Mouse (Mus musculus) layer of hippocampus, adult 8-10 months (tissue): Measurements from ENCODE around the gene Dgcr2. TPM values are rescaled to one million over a fixed set of nuclear protein-coding genes. Genes with fewer than 3 reads are reported as not detected.

Experiments used
- DNase-seq, 2 experiments: peaks; one replicate each; pipeline ENCODE4 v3.0.0; 2022; ENCODE audit warnings: low spot score in 2 of 2
- total RNA-seq, 4 experiments: library from RNA; stranded (reverse); gene quantifications; 2 replicates each; pipeline ENCODE4 v1.2.4; 2022

The Dgcr2 gene
- total RNA-seq, 4 experiments from 2014 or later: 97.2 to 106 (median 103) TPM

DNA sequence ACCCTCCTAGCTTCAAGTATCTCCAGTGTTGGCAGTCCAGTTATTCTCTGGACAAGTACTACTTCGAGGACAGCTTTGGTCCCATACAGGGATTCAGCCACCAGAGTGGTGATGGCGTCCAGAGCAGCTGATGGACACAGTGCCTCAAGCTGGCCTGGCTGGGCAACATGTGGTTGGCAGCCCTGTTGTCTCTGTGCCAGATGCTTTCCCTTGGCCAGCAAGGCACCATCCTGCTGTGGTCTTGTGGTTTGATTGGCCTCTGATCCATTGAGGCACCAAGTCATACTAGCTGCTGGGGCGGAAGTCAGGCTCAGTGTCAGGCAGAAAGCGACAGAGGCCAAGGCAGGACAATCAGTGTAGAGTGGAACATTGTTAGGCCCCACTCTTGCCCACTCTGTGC, 89.2 kb downstream of the Dgcr2 start:
- no peak for DNase-seq

DNA sequence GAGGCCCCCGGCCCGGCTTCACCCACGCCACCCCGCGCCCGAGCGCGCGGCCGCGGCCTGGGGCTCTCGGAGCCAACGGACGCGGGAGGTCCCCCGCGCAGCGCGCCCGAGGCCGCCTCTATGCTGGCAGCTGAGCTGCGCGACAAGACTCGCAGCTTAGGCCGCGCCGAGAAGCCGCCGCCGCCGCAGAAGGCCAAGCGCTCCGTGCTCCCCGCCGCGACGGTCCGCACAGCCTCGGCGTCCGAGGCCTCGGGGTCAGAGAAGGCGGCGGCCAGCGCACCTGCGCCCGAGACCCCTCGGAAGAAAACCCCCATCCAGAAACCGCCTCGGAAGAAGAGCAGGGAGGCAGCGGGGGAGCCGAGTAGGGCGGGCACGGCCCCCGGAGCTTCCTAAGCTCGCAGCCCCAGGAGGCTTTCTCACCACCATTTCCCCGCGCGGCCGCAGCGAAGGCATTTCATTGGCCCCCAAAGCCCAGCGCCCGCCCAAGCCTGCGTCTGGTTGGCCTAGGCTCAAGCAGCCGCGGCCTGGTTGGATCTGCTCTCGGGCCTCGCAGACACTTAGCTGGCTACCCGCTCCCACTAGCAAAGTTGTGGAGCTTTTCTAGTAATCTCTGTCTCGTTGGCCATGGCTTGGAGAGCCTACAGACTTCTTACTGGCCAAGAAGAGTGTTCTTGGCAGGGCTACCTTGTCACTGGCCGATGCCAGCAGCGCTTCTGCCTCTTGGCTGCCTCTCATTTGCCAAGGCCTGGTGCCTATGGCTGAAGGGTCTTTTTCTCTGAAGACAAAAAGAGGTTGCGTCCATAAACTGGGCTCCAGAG, 91.0 kb downstream of the Dgcr2 start:
- peak; percentile 75 to 85 for DNase-seq

DNA sequence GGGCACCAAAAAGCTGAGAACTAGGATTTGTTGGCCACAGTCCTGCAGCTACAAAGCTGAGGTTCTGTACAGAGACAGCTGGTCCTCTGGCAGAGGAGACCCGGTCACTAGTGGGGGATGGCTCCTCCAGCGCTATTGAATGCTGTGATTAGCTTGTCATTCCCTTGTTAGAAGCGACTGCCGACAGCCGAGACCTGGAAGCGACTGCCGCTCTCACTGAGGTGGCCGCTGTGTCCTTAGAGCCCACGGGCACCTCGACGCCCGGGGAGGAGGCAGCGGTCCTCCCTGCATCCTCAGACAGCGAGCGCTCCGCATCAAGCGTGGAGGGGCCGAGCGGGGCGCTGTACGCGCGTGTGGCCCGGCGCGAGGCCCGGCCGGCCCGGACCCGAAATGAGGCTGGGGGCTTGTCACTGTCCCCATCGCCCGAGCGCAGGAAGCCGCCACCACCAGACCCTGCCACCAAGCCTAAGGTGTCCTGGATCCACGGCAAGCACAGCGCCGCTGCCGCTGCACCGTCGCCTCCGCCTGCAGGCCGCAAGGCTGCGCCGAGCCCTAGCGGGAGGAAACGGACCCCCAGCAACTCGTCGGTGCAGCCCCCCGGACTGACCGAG, 91.7 kb downstream of the Dgcr2 start:
- DNase-seq: peak in 1 of 2 experiments; percentile 41

DNA sequence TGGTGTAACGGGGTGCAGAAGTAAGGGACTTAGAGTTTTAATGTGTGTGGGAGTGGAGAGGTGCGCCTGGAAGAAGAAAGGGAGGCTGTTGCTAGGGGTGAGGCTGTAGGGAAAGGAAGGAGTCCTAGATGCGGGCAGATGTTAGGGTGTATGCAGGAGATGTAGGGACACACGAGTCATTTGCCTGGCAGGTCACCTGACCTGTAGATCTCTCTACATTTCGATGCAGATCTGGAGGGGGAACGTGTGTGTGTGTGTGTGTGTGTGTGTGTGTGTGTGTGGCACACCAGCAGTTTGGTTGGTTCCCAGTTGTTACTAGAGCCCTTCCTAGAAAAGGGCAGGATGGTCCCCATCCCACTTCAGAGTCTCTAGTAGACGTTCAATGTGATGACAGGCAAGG, 93.4 kb downstream of the Dgcr2 start:
- DNase-seq: no peak

DNA sequence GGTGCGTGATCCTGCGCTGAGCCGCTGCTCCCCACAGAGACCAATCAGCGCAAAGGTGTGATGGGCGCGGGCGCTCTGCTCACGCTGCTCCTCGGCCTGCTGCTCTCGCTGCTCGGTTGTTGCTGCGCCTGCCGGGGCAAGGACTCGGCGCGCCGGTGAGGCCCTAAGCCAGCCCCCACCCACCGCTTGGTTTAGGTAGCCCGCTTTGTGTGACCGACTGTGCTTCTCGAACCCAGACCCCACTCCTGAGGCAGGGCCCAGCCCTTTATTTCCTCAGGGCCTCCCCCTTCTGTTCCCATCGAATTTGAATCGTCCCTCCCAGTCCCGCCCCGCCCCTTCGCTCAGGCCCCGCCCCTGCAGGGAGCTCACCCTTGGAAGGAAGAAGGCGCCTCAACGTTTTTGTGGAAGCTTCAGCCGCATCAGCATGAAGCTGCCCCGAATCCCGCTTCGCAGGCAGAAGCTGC, 93.9 kb downstream of the Dgcr2 start:
- DNase-seq: no peak

DNA sequence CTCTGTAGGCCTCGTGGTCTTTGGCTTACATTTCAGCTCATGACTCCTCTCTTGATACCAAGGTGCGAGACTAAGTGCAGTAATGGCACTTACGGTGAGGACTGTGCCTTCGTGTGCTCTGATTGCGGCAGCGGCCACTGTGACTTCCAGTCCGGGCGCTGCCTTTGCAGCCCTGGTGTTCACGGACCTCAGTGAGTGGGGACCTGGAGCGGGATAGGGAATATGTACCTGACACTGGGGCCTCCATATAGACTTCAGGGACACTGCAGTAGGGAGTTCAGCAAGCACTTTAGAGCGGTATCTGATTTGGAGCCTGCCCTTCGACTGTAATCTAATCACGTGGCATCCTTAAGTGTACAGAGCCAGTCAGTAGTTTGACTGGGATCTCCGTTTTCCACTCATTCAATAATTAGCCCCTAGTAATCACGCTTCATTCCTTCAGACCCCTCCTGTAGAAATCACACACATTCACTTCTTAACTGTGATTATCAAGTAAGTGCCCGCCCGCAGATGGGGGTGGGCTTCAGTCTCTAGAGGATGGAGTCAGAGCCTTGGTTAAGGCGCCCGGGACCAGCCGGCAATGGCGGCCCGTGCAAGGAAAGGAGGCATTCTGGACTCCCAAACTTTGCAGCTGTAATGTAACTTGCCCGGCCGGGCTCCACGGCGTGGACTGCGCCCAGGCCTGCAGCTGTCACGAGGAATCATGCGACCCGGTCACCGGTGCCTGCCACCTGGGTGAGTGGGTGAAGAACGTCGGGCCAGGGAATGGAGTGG, 94.5 kb downstream of the Dgcr2 start:
- no peak for DNase-seq

DNA sequence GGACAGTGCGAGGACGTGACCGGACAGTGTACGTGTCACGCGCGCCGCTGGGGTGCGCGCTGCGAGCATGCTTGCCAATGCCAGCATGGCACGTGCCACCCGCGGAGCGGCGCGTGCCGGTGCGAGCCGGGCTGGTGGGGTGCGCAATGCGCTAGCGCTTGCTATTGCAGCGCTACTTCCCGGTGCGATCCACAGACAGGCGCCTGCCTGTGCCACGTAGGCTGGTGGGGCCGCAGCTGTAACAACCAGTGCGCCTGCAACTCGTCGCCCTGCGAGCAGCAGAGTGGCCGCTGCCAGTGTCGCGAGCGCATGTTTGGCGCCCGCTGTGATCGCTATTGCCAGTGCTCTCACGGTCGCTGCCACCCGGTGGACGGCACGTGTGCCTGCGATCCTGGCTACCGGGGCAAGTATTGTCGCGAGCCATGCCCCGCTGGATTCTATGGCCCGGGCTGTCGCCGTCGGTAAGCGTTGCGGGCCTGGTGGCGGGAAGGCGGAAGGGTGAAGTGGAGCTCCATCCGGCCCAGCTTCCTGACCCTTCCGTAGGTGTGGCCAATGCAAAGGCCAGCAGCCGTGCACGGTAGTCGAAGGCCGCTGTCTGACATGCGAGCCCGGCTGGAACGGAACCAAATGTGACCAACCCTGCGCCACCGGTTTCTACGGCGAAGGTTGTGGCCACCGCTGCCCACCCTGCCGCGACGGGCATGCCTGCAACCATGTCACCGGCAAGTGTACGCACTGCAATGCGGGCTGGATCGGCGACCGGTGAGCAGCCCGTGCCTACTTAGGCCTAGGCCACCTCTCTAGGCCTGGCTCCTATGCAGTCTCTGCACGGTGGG, 95.3 kb downstream of the Dgcr2 start:
- DNase-seq: peak in 1 of 2 experiments; percentile 40

DNA sequence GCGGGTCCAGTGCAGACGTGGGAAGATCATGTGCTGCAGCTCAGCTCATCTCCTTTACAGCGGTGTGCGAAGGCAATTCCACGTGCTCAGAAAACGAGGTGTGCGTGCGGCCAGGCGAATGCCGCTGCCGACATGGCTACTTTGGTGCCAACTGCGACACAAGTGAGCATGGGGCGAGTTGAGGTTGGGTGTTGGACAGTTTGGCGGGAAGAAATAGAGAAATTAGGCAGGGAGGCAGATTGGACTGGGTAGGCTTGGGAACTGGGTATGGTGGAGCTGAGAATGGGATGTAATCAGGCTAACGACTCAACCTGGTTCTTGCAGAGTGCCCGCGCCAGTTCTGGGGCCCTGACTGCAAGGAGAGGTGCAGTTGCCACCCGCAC, 95.9 kb downstream of the Dgcr2 start:
- DNase-seq: no peak

DNA sequence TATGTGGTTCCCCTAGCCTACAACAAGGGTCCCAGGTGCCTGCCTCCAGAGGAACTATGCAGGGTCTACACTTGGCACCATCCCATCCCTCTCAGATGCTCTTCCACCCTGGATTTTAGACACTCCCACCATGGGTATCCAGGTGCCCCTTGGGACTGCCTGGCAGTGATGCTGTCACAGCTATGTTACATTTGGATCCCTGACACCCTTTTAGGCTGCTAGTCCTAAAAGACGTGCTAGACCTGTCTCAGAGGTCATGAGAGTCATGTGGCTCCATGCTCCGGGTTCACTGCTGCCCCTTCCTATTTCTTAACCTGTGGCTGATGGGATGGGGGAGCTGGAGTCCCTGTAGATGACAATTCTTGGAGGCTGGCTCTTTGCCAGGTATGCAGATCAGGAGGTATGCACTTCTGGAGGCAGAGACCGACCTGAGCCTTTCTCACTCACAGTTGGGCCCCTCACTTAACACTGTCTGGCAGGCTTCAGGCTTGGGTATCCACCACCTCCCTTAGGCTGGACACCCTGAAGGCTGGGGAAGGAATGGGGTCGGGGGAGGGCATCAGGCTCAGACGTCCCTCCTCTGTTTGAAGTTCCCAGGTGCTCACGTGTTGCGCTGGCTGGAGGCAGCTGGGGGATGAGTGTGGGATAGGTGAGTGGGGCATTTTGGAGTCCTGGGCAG, 96.4 kb downstream of the Dgcr2 start:
- DNase-seq: no peak

DNA sequence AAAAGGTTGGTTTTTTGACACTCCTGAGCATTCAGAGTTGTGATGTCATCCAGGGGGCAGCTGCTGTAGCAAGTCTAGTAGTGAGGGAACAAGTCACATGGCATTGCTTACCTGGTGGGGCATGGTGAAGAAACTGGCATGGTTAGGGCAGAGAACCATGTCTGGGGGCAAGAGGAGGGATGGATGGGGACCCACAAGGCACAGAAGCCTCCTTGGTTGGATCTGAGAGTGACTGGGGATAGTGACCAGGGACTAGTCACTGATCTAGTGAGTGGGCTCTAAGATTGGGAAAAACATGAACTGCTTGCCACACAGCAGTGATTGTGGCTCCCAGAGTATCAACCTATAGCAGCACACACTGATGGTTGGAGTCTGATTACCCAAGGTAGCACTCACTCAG, 98.8 kb downstream of the Dgcr2 start:
- no peak for DNase-seq

DNA sequence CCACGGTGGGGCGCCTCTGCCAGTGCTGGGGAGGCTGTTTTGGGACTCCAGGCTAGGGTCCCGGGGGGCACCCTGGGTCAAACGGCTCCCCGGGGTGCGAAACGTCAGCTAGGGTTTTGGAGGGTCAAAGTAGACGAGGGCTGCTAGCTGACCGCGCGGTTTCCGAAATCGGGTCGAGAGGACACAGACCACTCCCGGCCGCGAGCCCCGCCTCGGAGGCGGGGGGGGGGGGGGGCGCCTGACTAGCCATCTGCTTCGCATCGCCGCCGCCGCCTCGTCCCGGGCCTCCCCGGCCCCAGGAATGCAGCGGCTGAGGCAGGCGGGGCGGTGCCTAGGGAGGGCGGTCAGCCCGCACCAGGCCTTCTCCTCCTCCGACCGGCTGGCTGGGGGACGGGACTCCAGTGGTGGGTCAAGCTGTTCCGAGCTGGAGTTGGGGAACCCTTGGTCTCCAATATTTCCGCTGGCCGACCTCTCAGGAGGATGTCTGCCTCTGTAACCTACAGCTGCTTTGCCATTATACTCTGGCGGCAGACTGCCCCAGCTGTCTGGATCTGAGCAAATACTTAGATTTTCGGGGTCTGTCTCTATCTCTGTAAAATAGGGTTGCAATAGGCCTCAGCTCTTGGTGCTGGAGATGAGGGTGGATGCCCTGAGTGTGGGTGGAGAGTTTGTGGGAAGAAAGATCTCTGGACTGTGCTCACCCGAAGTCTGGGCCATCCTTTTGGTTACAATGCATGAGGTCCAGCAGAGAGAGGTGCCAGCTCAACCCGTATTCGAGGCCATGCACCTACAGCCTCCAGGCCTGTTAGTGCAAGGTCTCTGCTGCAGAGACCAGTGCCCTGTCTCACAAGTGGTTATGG, 99.8 kb downstream of the Dgcr2 start:
- no peak for DNase-seq

DNA sequence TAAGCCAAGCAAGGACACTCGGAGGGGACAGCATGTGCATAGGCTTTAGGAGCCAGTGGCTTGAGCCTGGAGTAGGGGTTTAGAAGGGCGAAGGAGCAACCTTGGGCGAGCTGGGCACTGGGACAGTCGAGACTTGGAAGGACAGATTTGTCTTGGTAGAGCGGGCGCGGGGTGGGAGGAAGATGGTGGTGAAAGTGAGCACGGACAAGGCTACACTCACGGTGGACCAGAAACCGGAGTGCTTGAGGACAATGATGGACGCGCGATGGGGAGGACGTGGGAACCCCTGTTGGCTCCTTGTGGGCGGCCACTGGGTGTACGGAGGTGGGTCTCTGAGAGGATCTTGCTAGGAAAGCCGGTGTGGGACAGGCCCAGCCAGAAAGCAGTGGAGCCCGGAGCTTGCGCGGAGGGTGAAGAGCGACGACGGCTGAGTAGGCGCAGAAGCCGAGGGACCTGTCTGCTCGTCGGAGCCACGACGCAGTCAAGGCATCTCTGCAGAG, 100.5 kb downstream of the Dgcr2 start:
- no peak for DNase-seq

DNA sequence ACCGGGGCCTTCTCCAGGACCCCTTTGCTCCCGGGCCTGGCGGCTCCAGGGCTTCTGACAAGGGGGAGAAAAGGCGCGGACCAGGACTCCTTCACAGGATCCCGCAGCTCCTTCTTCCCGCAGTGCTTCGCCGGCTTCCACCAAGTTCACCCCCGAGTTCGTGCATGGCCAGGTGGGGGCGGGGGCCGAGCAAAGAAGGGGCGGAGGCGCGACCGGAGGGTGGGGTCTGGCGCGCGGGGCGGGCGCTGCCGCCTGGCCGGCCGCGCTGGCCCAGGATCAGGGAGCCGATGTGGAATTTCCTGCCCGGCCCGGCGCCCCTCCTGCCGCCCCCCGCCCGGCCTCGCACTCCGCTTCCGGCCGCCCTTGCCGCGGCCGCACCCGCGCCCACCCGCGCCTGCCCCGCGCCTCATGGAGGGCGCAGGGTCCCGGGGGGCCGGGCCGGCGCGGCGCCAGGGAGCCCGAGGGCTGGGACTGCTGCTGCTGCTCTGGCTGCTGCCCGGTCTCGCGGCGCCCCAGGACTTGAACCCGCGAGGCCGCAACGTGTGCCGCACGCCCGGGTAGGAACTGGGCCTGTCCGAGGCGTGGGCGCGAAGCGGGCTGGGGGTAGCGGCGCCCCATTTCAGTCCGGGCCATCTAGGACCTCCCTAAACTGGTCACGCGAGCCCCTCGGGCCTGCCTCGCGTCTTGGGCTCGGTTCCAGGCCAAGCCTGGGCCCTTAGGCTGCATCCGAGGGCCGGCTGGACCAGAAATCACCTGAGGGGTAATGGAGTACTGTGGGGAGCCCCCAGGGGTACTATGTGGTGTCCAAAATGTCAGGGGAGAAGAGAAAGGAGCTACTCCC, 101.2 kb downstream of the Dgcr2 start, which contains the start of gene Scarf2:
Scarf2 (plus strand) TSS at position 312 of the 841 bp plus-strand sequence.
- no peak for DNase-seq

DNA sequence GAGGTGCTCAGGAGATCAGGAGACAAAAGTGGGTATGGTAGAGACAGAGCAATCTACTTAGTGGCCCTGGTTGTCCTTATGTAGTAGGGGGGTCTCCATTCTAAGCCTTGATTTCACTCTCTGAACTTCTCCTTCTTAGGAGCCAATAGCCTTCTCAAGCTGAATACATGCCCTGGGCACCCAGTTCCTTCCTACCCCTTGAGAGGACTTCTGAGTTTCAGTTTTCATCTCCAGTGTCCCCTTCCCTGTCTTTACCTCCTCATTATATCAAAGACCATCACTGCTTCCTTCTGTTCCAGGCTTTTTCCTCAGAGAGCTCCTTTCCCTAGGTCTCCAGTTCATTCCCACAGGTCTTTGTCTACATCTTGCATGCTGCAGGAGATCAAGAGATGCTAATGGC, 101.8 kb downstream of the Dgcr2 start:
- DNase-seq: no peak

DNA sequence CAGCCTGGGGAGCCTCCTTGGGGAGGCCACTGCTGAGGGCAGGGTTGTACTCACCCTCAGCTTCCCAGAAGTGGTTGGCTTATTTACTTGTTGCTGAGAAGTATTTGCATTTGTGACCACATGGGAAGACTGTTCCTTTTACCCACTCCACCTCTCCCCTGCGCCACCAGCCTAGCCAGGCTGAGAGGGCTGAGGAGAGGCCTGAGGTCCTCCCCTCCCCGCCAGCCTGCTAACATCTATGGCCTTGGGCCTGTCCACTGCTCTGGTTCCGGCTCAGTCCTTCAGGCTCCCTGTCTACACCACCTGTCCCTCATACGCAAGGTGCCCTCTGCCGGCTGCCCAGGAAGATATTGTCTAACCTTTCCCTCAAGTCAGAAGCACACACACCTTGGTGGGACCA, 102.7 kb downstream of the Dgcr2 start:
- no peak for DNase-seq

DNA sequence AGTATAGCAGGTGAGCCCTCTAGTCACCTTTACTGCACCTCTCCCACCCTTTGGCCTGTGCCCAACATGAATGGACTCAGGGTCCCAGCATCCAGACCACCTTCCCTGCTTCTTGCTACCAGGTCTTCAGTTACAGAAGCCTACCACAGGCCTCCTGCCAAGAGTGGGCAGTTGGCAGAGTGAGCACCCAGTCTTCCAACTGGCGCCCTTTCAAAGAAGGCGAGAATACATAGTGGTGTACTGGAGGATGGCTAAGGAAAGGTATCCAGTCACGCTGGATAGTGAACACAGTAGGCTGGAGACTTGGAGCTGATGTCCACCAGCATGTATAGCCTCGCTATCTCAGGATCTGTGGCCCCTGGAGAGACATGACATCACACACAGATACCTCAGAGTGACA, 104.3 kb downstream of the Dgcr2 start:
- DNase-seq: no peak

DNA sequence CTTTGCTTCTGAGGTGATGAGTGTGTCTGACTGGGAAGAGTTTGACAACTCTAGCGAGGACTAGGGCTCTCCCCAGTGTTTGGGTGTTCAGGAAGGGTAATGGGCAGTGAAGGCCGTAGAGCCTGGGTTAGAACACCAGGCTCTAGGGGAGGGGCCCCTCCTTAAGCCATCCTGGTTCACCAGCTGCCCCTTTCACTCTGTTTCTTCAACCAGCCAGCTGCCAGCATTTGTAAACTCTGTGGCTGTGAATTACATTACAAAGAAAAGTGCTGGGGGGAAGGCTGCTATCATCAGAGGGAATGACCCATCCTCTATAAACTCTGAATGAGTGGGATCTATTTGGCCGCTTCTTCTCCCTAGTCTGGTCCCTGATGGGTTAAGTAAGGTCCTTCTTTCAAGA, 105.6 kb downstream of the Dgcr2 start:
- DNase-seq: no peak
